ENCODE assay signal across 17 mouse cellular contexts in the genomic region with DNA sequence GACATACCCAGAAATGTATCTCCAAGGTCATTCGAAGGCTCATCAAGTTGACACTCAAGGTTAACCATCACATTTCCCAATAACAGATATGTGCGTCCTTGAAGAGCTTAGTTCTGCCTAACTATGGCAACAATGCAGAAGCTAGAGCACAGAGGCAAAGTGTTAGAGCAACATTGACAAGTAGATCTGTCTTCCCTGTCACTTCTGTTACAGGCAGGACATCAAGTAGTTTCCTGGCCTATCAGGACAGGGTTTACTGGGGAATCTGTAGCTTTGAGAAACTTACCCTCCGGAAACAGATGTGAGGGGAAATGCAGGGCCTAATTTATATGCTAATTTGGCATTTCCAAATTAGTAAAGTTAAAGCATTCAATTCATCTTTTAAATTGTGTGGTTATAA.
"Had no signal": no experiment of that assay in that cellular context is flagged by ENCODE, and none has a peak within 500 bp of the region (broad histone marks: within the 10 kb centered on the region; RNA-seq: fewer than 3 reads in every experiment).

No protein-coding gene starts in this region.

- H3K27ac ChIP-seq: liver, embryonic 14.5 days; midbrain, embryonic 12.5 days; neural tube, embryonic 13.5 days; neural tube, embryonic 15.5 days; stomach, embryonic 15.5 days; stomach, postnatal 0 days had no signal

- DNase-seq: lung, adult 18-20 months; lung, postnatal 10 days; lung, postnatal 4 days; midbrain, embryonic 14.5 days; right cerebral cortex, postnatal 14 days; thymus, adult 2 months; thymus, postnatal 14 days; thymus, postnatal 36 days had no signal

- ATAC-seq: midbrain, embryonic 16.5 days had no signal

- H3K27me3 ChIP-seq: midbrain, embryonic 12.5 days; neural tube, embryonic 13.5 days; neural tube, embryonic 15.5 days; stomach, embryonic 15.5 days had no signal

- H3K9me3 ChIP-seq: midbrain, embryonic 12.5 days; neural tube, embryonic 13.5 days; stomach, embryonic 15.5 days had no signal

- H3K36me3 ChIP-seq: midbrain, embryonic 12.5 days; neural tube, embryonic 13.5 days; neural tube, embryonic 15.5 days; stomach, embryonic 15.5 days had no signal

- H3K4me2 ChIP-seq: lung, embryonic 14.5 days; midbrain, embryonic 12.5 days; neural tube, embryonic 13.5 days; neural tube, embryonic 15.5 days; stomach, embryonic 15.5 days had no signal

- H3K4me1 ChIP-seq: midbrain, embryonic 12.5 days; neural tube, embryonic 13.5 days; neural tube, embryonic 15.5 days; stomach, embryonic 15.5 days had no signal

- H3K4me3 ChIP-seq: midbrain, embryonic 12.5 days; myocyte; neural tube, embryonic 13.5 days; neural tube, embryonic 15.5 days; stomach, embryonic 15.5 days had no signal

- H3K9ac ChIP-seq: liver, embryonic 14.5 days; lung, embryonic 14.5 days; midbrain, embryonic 12.5 days; neural tube, embryonic 13.5 days; neural tube, embryonic 15.5 days; stomach, embryonic 15.5 days had no signal
